In genomic region chr9:107624951-107625350, GRCm38 (mm10) we compare ENCODE assay signal across 8 mouse cellular contexts. TPM values are rescaled to one million over a fixed set of nuclear protein-coding genes. Genes with fewer than 3 reads are reported as not detected.
DNase-seq lines count a peak whose midpoint lies in the region; ATAC-seq and TF ChIP-seq lines count a peak whose summit lies in the region.

No protein-coding gene starts in this region.

- no peaks in the 10 kb centered on the region for H3K27me3 ChIP-seq in cerebellum, adult 2 months (ENCODE audit: control insufficient read depth, insufficient read depth, low read length)
- no peaks in the 10 kb centered on the region for H3K27me3 ChIP-seq in lung, postnatal 0 days (replicated peaks; ENCODE audit: insufficient read depth, low read length)
- no peaks in the 10 kb centered on the region for H3K27me3 ChIP-seq in limb, embryonic 13.5 days
- H3K27me3 ChIP-seq in stomach, embryonic 15.5 days (replicated peaks) = no peaks in the 10 kb centered on the region

- H3K27ac ChIP-seq in cerebellum, adult 2 months (ENCODE audit: insufficient read depth, low read length) = peak overlapping the region; percentile 25; the same call in 1 of the 2 replicates
- peak overlapping the region; percentile 86 for H3K27ac ChIP-seq in lung, postnatal 0 days (ENCODE audit: low read length)
- no peak overlapping the region for H3K27ac ChIP-seq in limb, embryonic 13.5 days
- peak overlapping the region; percentile 58 for H3K27ac ChIP-seq in stomach, embryonic 15.5 days

- DNase-seq in cerebellum, adult 2 months = no peak
- no peak for DNase-seq in lung, postnatal 0 days (ENCODE audit: low spot score)
- no peak for DNase-seq in lung, adult 2 months
- DNase-seq in embryo, embryonic 10 days (ENCODE audit: low spot score) = no peak
- no peak for DNase-seq in cerebellum, adult 9-10 months

- no peaks in the 10 kb centered on the region for H3K9me3 ChIP-seq in lung, postnatal 0 days (ENCODE audit: low read length)
- no peaks in the 10 kb centered on the region for H3K9me3 ChIP-seq in limb, embryonic 13.5 days
- H3K9me3 ChIP-seq in stomach, embryonic 15.5 days = no peaks in the 10 kb centered on the region

- 67% methylated on average over 3 of the region's 3 CpGs for WGBS in cerebellum, adult 2 months
- 85% methylated on average over 3 of the region's 3 CpGs for WGBS in lung, postnatal 0 days
- WGBS in lung, adult 2 months = 62% methylated on average over 3 of the region's 3 CpGs
- WGBS in limb, embryonic 13.5 days = 92% methylated on average over 3 of the region's 3 CpGs
- 87% methylated on average over 3 of the region's 3 CpGs for WGBS in stomach, embryonic 15.5 days

- peaks cover 16% of the 10 kb centered on the region for H3K36me3 ChIP-seq in lung, postnatal 0 days (ENCODE audit: insufficient read depth, low read length)
- peaks cover 64% of the 10 kb centered on the region for H3K36me3 ChIP-seq in limb, embryonic 13.5 days
- H3K36me3 ChIP-seq in stomach, embryonic 15.5 days = peaks cover 12% of the 10 kb centered on the region

- TF ChIP-seq EP300 in lung, postnatal 0 days (IDR thresholded peaks at IDR 0.05) = no peak

- no peak for TF ChIP-seq POLR2A in cerebellum, adult 2 months (IDR thresholded peaks at IDR 0.05; ENCODE audit: borderline replicate concordance, insufficient read depth, low read length)
- TF ChIP-seq POLR2A in lung, adult 2 months (IDR thresholded peaks at IDR 0.05; ENCODE audit: borderline replicate concordance, extremely low read depth, low read depth, low read length) = no peak

- TF ChIP-seq CTCF in cerebellum, adult 2 months (IDR thresholded peaks at IDR 0.05; ENCODE audit: borderline replicate concordance, insufficient read depth, low read depth, low read length) = no peak
- no peak for TF ChIP-seq CTCF in lung, postnatal 0 days (IDR thresholded peaks at IDR 0.05)
- no peak for TF ChIP-seq CTCF in lung, adult 2 months (IDR thresholded peaks at IDR 0.05; ENCODE audit: insufficient read depth, low read length)

- H3K4me3 ChIP-seq in cerebellum, adult 2 months (replicated peaks; ENCODE audit: insufficient read depth, low read depth, low read length) = no peak overlapping the region
- H3K4me3 ChIP-seq in lung, postnatal 0 days (ENCODE audit: low read depth, low read length) = no peak overlapping the region
- no peak overlapping the region for H3K4me3 ChIP-seq in lung, adult 2 months (replicated peaks; ENCODE audit: extremely low read depth, low read depth, low read length)
- H3K4me3 ChIP-seq in limb, embryonic 13.5 days = no peak overlapping the region
- no peak overlapping the region for H3K4me3 ChIP-seq in stomach, embryonic 15.5 days (replicated peaks)

- peaks cover 57% of the 10 kb centered on the region for H3K4me1 ChIP-seq in cerebellum, adult 2 months (ENCODE audit: control insufficient read depth, insufficient read depth, low read length)
- H3K4me1 ChIP-seq in lung, postnatal 0 days (ENCODE audit: insufficient read depth, low read depth, low read length) = peaks cover 36% of the 10 kb centered on the region
- peaks cover 64% of the 10 kb centered on the region for H3K4me1 ChIP-seq in lung, adult 2 months (ENCODE audit: control insufficient read depth, insufficient read depth, low read length)
- H3K4me1 ChIP-seq in limb, embryonic 13.5 days = peaks cover 45% of the 10 kb centered on the region
- H3K4me1 ChIP-seq in stomach, embryonic 15.5 days = peaks cover 63% of the 10 kb centered on the region

- no peak overlapping the region for H3K9ac ChIP-seq in lung, postnatal 0 days (replicated peaks; ENCODE audit: low read depth)
- peak overlapping the region; percentile 35; the same call in 1 of the 2 replicates for H3K9ac ChIP-seq in limb, embryonic 13.5 days
- no peak overlapping the region for H3K9ac ChIP-seq in stomach, embryonic 15.5 days

- H3K4me2 ChIP-seq in lung, postnatal 0 days (replicated peaks; ENCODE audit: low read depth, low read length) = 0 out of 2 replicates have a peak overlapping the region, but pooled peaks have one; percentile 9
- H3K4me2 ChIP-seq in limb, embryonic 13.5 days (replicated peaks) = no peak overlapping the region
- no peak overlapping the region for H3K4me2 ChIP-seq in stomach, embryonic 15.5 days

- ATAC-seq in cerebellum, adult (ENCODE audit: insufficient number of reproducible peaks, low FRiP score, low TSS enrichment) = no peak
- ATAC-seq in lung, postnatal 0 days = no peak
- ATAC-seq in limb, embryonic 13.5 days (ENCODE audit: low FRiP score, low read depth) = no peak
- ATAC-seq in stomach, embryonic 15.5 days (ENCODE audit: insufficient read depth, low FRiP score, low read depth) = no peak

RNA-seq across cellular contexts. Expression of gene Gnai2, which starts 10.2 kb away (rescaled TPM):
- 273 and 301 TPM in 2 replicates for polyA plus RNA-seq in cerebellum, adult 2 months (2012; rRNA removed)
- polyA plus RNA-seq in lung, postnatal 0 days (2015; fragmentation: Nextera tagmentation; extraction: Ambion mirVana) = 414 and 417 TPM in 2 replicates
- polyA plus RNA-seq in lung, adult 2 months (2012; rRNA removed) = 844 and 991 TPM in 2 replicates
- 383 and 392 TPM in 2 replicates for polyA plus RNA-seq in limb, embryonic 13.5 days (2015; fragmentation: Nextera tagmentation; extraction: Ambion mirVana)
- 355 and 371 TPM in 2 replicates for polyA plus RNA-seq in stomach, embryonic 15.5 days (2015; fragmentation: Nextera tagmentation; extraction: Ambion mirVana)

RNA-seq across cellular contexts. Expression of gene Sema3b, which starts 15.9 kb away (rescaled TPM):
- polyA plus RNA-seq in cerebellum, adult 2 months (2012; rRNA removed) = 3.9 and 6.4 TPM in 2 replicates
- polyA plus RNA-seq in lung, postnatal 0 days (2015; fragmentation: Nextera tagmentation; extraction: Ambion mirVana) = 31.9 and 34.3 TPM in 2 replicates
- polyA plus RNA-seq in lung, adult 2 months (2012; rRNA removed) = 81.0 and 95.6 TPM in 2 replicates
- 8.0 and 8.6 TPM in 2 replicates for polyA plus RNA-seq in limb, embryonic 13.5 days (2015; fragmentation: Nextera tagmentation; extraction: Ambion mirVana)
- 13.2 and 16.5 TPM in 2 replicates for polyA plus RNA-seq in stomach, embryonic 15.5 days (2015; fragmentation: Nextera tagmentation; extraction: Ambion mirVana)

RNA-seq across cellular contexts. Expression of gene Ifrd2, which starts 37.5 kb away (rescaled TPM):
- polyA plus RNA-seq in cerebellum, adult 2 months (2012; rRNA removed) = 20.2 and 23.4 TPM in 2 replicates
- polyA plus RNA-seq in lung, postnatal 0 days (2015; fragmentation: Nextera tagmentation; extraction: Ambion mirVana) = 22.4 and 24.1 TPM in 2 replicates
- polyA plus RNA-seq in lung, adult 2 months (2012; rRNA removed) = 41.5 and 41.8 TPM in 2 replicates
- polyA plus RNA-seq in limb, embryonic 13.5 days (2015; fragmentation: Nextera tagmentation; extraction: Ambion mirVana) = 44.3 and 49.5 TPM in 2 replicates
- 65.1 and 68.2 TPM in 2 replicates for polyA plus RNA-seq in stomach, embryonic 15.5 days (2015; fragmentation: Nextera tagmentation; extraction: Ambion mirVana)

RNA-seq across cellular contexts. Expression of gene Hyal3, which starts 44.3 kb away (rescaled TPM):
- 1.1 TPM in 2 replicates for polyA plus RNA-seq in cerebellum, adult 2 months (2012; rRNA removed)
- polyA plus RNA-seq in lung, postnatal 0 days (2015; fragmentation: Nextera tagmentation; extraction: Ambion mirVana) = 1.7 and 2.2 TPM in 2 replicates
- 1.7 and 1.8 TPM in 2 replicates for polyA plus RNA-seq in lung, adult 2 months (2012; rRNA removed)
- 1.5 and 1.7 TPM in 2 replicates for polyA plus RNA-seq in limb, embryonic 13.5 days (2015; fragmentation: Nextera tagmentation; extraction: Ambion mirVana)
- polyA plus RNA-seq in stomach, embryonic 15.5 days (2015; fragmentation: Nextera tagmentation; extraction: Ambion mirVana) = 1.1 and 1.7 TPM in 2 replicates

RNA-seq across cellular contexts. Expression of gene Slc38a3, which starts 44.4 kb away (rescaled TPM):
- 145 and 152 TPM in 2 replicates for polyA plus RNA-seq in cerebellum, adult 2 months (2012; rRNA removed)
- polyA plus RNA-seq in lung, postnatal 0 days (2015; fragmentation: Nextera tagmentation; extraction: Ambion mirVana) = 0.51 and 0.81 TPM in 2 replicates
- polyA plus RNA-seq in lung, adult 2 months (2012; rRNA removed) = 1.8 and 16.1 TPM in 2 replicates
- 4.3 and 5.3 TPM in 2 replicates for polyA plus RNA-seq in limb, embryonic 13.5 days (2015; fragmentation: Nextera tagmentation; extraction: Ambion mirVana)
- 19.5 and 28.6 TPM in 2 replicates for polyA plus RNA-seq in stomach, embryonic 15.5 days (2015; fragmentation: Nextera tagmentation; extraction: Ambion mirVana)
